Mouse (Mus musculus) cortical plate, adult 2 months (tissue): Measurements from ENCODE around the gene Abca2.

Experiments used
- CTCF ChIP-seq: fragments of 200-500 bp; IDR thresholded peaks from 2 replicates; pipeline ENCODE4 v1.5.1; 2011; ENCODE audit warnings: mild to moderate bottlenecking, control low read depth, low read length; ENCODE audit not compliant: insufficient read depth; ENCODE audit errors: extremely low read depth
- POLR2A ChIP-seq: fragments of 200-500 bp; IDR thresholded peaks from 2 replicates; pipeline ENCODE4 v1.6.1; 2011; ENCODE audit warnings: mild to moderate bottlenecking, low read length, control low read depth; ENCODE audit not compliant: insufficient read depth; ENCODE audit errors: extremely low read depth

- TF ChIP-seq CTCF, result no peak
- no peak for TF ChIP-seq POLR2A
These were observed 64.5 kb downstream of the Abca2 start for GRCm38 (mm10) chr2:25492988-25493387.
